Mouse (Mus musculus) hindbrain, embryonic 11.5 days (tissue): ENCODE measurements at regions not wholly inside any gene's neighbourhood (a gene's known extent, or its start where the extent isn't known, plus 50 kb on each side); places are given as distances from the start of the nearest gene placed in this dataset.
"Not testable (repeated sequence)": the region's sequence is repeated elsewhere in the genome, so short reads cannot be mapped to it uniquely, and the experiment has no call there.

Source experiments
- ATAC-seq: fragments of 200-750 bp; cut with Nextera tagmentation; 2 replicates; pipeline ENCODE4 v1.8.0; 2017; ENCODE audit warnings: mild to moderate bottlenecking, moderate TSS enrichment, moderate library complexity; ENCODE audit not compliant: low FRiP score
- DNase-seq: peaks from one replicate; pipeline ENCODE4 v3.0.0-alpha.2; 2015; ENCODE audit warnings: low spot score
- H3K27ac ChIP-seq: fragments of 300-500 bp; sonication (generic); 2 replicates; pipeline ENCODE4 v1.5.1; 2014; ENCODE audit warnings: mild to moderate bottlenecking, low read depth, low read length
- H3K27me3 ChIP-seq: fragments of 300-500 bp; sonication (generic); 2 replicates; pipeline ENCODE4 v1.6.1; 2014; ENCODE audit warnings: mild to moderate bottlenecking, low read length, moderate library complexity, mixed read lengths; ENCODE audit not compliant: control insufficient read depth, insufficient read depth
- H3K36me3 ChIP-seq: fragments of 300-500 bp; sonication (generic); 2 replicates; pipeline ENCODE4 v1.6.1; 2014; ENCODE audit warnings: mild to moderate bottlenecking, low read length, moderate library complexity, mixed read lengths; ENCODE audit not compliant: control insufficient read depth, insufficient read depth
- H3K4me1 ChIP-seq: fragments of 300-500 bp; sonication (generic); replicated peaks from 2 replicates; pipeline ENCODE4 v1.6.1; 2014; ENCODE audit warnings: low read length, mixed read lengths; ENCODE audit not compliant: control insufficient read depth, insufficient read depth
- H3K4me2 ChIP-seq: fragments of 300-500 bp; sonication (generic); replicated peaks from 2 replicates; pipeline ENCODE4 v1.6.1; 2014; ENCODE audit warnings: mild to moderate bottlenecking, low read depth, low read length
- H3K4me3 ChIP-seq: fragments of 300-500 bp; sonication (generic); 2 replicates; pipeline ENCODE4 v1.5.1; 2014; ENCODE audit warnings: low read depth, low read length
- H3K9ac ChIP-seq: fragments of 300-500 bp; sonication (generic); 2 replicates; pipeline ENCODE4 v1.6.1; 2014; ENCODE audit warnings: low read depth, low read length
- H3K9me3 ChIP-seq: fragments of 300-500 bp; sonication (generic); 2 replicates; pipeline ENCODE4 v1.6.1; 2016; ENCODE audit warnings: low read length; ENCODE audit not compliant: control insufficient read depth
- WGBS: fragments of 180-500 bp; shearing (Covaris S2); extraction: QIAGEN DNeasy Blood & Tissue Kit; methylation state at CpG from one replicate; pipeline ENCODE4 v1.1.7; 2014; 5-methylcytosine and 5-hydroxymethylcytosine counted together

GRCm38 (mm10) chr1:141066830-141067229 is 820.9 kb downstream of the Kcnt2 start:
- not testable (repeated sequence) for H3K9ac ChIP-seq, H3K27ac ChIP-seq, H3K9me3 ChIP-seq, H3K27me3 ChIP-seq, DNase-seq, H3K4me3 ChIP-seq, ATAC-seq, H3K36me3 ChIP-seq, H3K4me1 ChIP-seq, H3K4me2 ChIP-seq
- WGBS = 92% methylated on average over 8 of the region's 8 CpGs

GRCm38 (mm10) chr1:141097575-141097974 is 851.6 kb downstream of the Kcnt2 start:
- ATAC-seq (no peak), DNase-seq (no peak)
- H3K36me3 ChIP-seq = no peaks in the 10 kb centered on the region
- H3K9ac ChIP-seq = no peak overlapping the region
- no peak overlapping the region for H3K4me2 ChIP-seq
- 88% methylated on average over 1 of the region's 1 CpGs for WGBS
- no peak overlapping the region for H3K27ac ChIP-seq
- no peaks in the 10 kb centered on the region for H3K9me3 ChIP-seq
- no peaks in the 10 kb centered on the region for H3K27me3 ChIP-seq
- no peaks in the 10 kb centered on the region for H3K4me1 ChIP-seq
- H3K4me3 ChIP-seq = no peak overlapping the region

GRCm38 (mm10) chr1:141102546-141102945 is 856.6 kb downstream of the Kcnt2 start:
- Histone ChIP-seq H3K9ac (no peak overlapping the region), H3K4me3 (no peak overlapping the region), H3K27me3 (no peaks in the 10 kb centered on the region), H3K36me3 (no peaks in the 10 kb centered on the region), H3K27ac (no peak overlapping the region), H3K4me1 (no peaks in the 10 kb centered on the region), H3K4me2 (no peak overlapping the region), H3K9me3 (no peaks in the 10 kb centered on the region)
- no peak for DNase-seq
- no peak for ATAC-seq
- 90% methylated on average over 1 of the region's 1 CpGs for WGBS

GRCm38 (mm10) chr1:141104034-141104433 is 858.1 kb downstream of the Kcnt2 start:
- Histone ChIP-seq H3K4me1 (no peaks in the 10 kb centered on the region), H3K27ac (no peak overlapping the region), H3K36me3 (no peaks in the 10 kb centered on the region), H3K9ac (no peak overlapping the region), H3K27me3 (no peaks in the 10 kb centered on the region), H3K4me3 (no peak overlapping the region), H3K9me3 (no peaks in the 10 kb centered on the region), H3K4me2 (no peak overlapping the region)
- 76% methylated on average over 1 of the region's 1 CpGs for WGBS
- no peak for ATAC-seq
- DNase-seq = no peak

- no peak overlapping the region for H3K4me3 ChIP-seq
- no peaks in the 10 kb centered on the region for H3K9me3 ChIP-seq
- no peak overlapping the region for H3K27ac ChIP-seq
- no peak overlapping the region for H3K9ac ChIP-seq
- H3K4me2 ChIP-seq = no peak overlapping the region
- 90% methylated on average over 2 of the region's 2 CpGs for WGBS
- H3K4me1 ChIP-seq = no peaks in the 10 kb centered on the region
- DNase-seq (no peak), ATAC-seq (no peak)
- no peaks in the 10 kb centered on the region for H3K36me3 ChIP-seq
- no peaks in the 10 kb centered on the region for H3K27me3 ChIP-seq
Observed at GRCm38 (mm10) chr1:141104633-141105032, 858.7 kb downstream of the Kcnt2 start.

- Histone ChIP-seq H3K4me1 (no peaks in the 10 kb centered on the region), H3K4me2 (no peak overlapping the region), H3K27ac (peak overlapping the region; percentile 24; the same call in 1 of the 2 replicates), H3K4me3 (no peak overlapping the region), H3K9ac (no peak overlapping the region), H3K27me3 (no peaks in the 10 kb centered on the region), H3K9me3 (no peaks in the 10 kb centered on the region), H3K36me3 (no peaks in the 10 kb centered on the region)
- ATAC-seq (peak; percentile 85), DNase-seq (peak; percentile 54)
- WGBS = 26% methylated on average over 2 of the region's 2 CpGs
Observed at GRCm38 (mm10) chr1:141136771-141137541, 891.0 kb downstream of the Kcnt2 start.

- not testable (repeated sequence) for H3K27ac ChIP-seq, H3K36me3 ChIP-seq, H3K4me3 ChIP-seq, H3K4me1 ChIP-seq, H3K9me3 ChIP-seq, ATAC-seq, H3K4me2 ChIP-seq, H3K9ac ChIP-seq, H3K27me3 ChIP-seq, DNase-seq
- WGBS = 98% methylated on average over 19 of the region's 19 CpGs
Observed at GRCm38 (mm10) chr1:141140157-141140556, 894.2 kb downstream of the Kcnt2 start.

GRCm38 (mm10) chr1:141145759-141146158 is 899.8 kb downstream of the Kcnt2 start:
- ATAC-seq = peak; percentile 91

GRCm38 (mm10) chr1:141149899-141150298 is 903.9 kb downstream of the Kcnt2 start:
- DNase-seq (no peak), ATAC-seq (no peak)
- Histone ChIP-seq H3K4me2 (no peak overlapping the region), H3K4me1 (no peaks in the 10 kb centered on the region), H3K4me3 (no peak overlapping the region), H3K9me3 (no peaks in the 10 kb centered on the region), H3K36me3 (no peaks in the 10 kb centered on the region), H3K27ac (no peak overlapping the region), H3K27me3 (no peaks in the 10 kb centered on the region), H3K9ac (no peak overlapping the region)
- 87% methylated on average over 2 of the region's 2 CpGs for WGBS

More at GRCm38 (mm10) chr1:141145759-141146158, 899.8 kb downstream of the Kcnt2 start:
- no peaks in the 10 kb centered on the region for H3K27me3 ChIP-seq
- H3K36me3 ChIP-seq = no peaks in the 10 kb centered on the region
- DNase-seq = peak; percentile 15
- no peaks in the 10 kb centered on the region for H3K9me3 ChIP-seq
- H3K27ac ChIP-seq = no peak overlapping the region
- no peak overlapping the region for H3K4me3 ChIP-seq
- H3K4me2 ChIP-seq = no peak overlapping the region
- H3K9ac ChIP-seq = no peak overlapping the region
- WGBS = 34% methylated on average over 1 of the region's 1 CpGs
- no peaks in the 10 kb centered on the region for H3K4me1 ChIP-seq
